In genomic region chr2:31845896-31846691, GRCm38 (mm10) we compare ENCODE assay signal across 8 mouse cellular contexts. TPM values are rescaled to one million over a fixed set of nuclear protein-coding genes. Genes with fewer than 3 reads are reported as not detected.
DNase-seq lines count a peak whose midpoint lies in the region; ATAC-seq and TF ChIP-seq lines count a peak whose summit lies in the region.

Fibcd1 (minus strand) TSS chr2:31846005.

- H3K4me1 ChIP-seq in heart, embryonic 10.5 days, result peaks cover 31% of the 10 kb centered on the region
- peaks cover 37% of the 10 kb centered on the region for H3K4me1 ChIP-seq in hindbrain, embryonic 13.5 days (replicated peaks)
- H3K4me1 ChIP-seq in liver, postnatal 0 days (ENCODE audit: insufficient read depth), result peaks cover 14% of the 10 kb centered on the region

- H3K9me3 ChIP-seq in heart, embryonic 10.5 days, result no peaks in the 10 kb centered on the region
- H3K9me3 ChIP-seq in hindbrain, embryonic 13.5 days, result no peaks in the 10 kb centered on the region
- no peaks in the 10 kb centered on the region for H3K9me3 ChIP-seq in liver, postnatal 0 days (ENCODE audit: low read length)

- intact Hi-C loops in heart, postnatal 25 days (cut with DNase I), result loop anchor here (5.0 kb wide), 1 partner anchor 159 kb away; the partner anchor contains the start of gene Abl1

- H3K4me3 ChIP-seq in heart, embryonic 10.5 days, result peak within 1 kb of the TSS; percentile 69
- peak within 1 kb of the TSS; percentile 55 for H3K4me3 ChIP-seq in hindbrain, embryonic 13.5 days
- peak within 1 kb of the TSS; percentile 52 for H3K4me3 ChIP-seq in liver, postnatal 0 days (ENCODE audit: low read depth, low read length)

- no peak for TF ChIP-seq EP300 in liver, postnatal 0 days (IDR thresholded peaks at IDR 0.05; ENCODE audit: low read depth)

- H3K4me2 ChIP-seq in hindbrain, embryonic 13.5 days, result peak within 1 kb of the TSS; percentile 91
- peak within 1 kb of the TSS; percentile 76 for H3K4me2 ChIP-seq in liver, postnatal 0 days (ENCODE audit: low read depth, low read length)

- peak within 1 kb of the TSS; percentile 48 for H3K27ac ChIP-seq in heart, embryonic 10.5 days
- H3K27ac ChIP-seq in hindbrain, embryonic 13.5 days, result no peak within 1 kb of the TSS
- no peak within 1 kb of the TSS for H3K27ac ChIP-seq in liver, postnatal 0 days (ENCODE audit: low read depth)

- H3K36me3 ChIP-seq in heart, embryonic 10.5 days, result no peaks in the 10 kb centered on the region
- no peaks in the 10 kb centered on the region for H3K36me3 ChIP-seq in hindbrain, embryonic 13.5 days
- no peaks in the 10 kb centered on the region for H3K36me3 ChIP-seq in liver, postnatal 0 days (replicated peaks; ENCODE audit: insufficient read depth, low read length)

- peak; percentile 36; the same call in 1 of the 2 replicates for ATAC-seq in hindbrain, embryonic 13.5 days (ENCODE audit: low FRiP score)
- no peak for ATAC-seq in liver, postnatal 0 days
- no peak for ATAC-seq in activated CD4-positive, CD25-positive, alpha-beta regulatory T cell, adult 4 months

- TF ChIP-seq CTCF in liver, postnatal 0 days (IDR thresholded peaks at IDR 0.05; ENCODE audit: low read depth), result no peak

- peak within 1 kb of the TSS; percentile 75 for H3K9ac ChIP-seq in hindbrain, embryonic 13.5 days
- H3K9ac ChIP-seq in liver, postnatal 0 days (replicated peaks), result 0 out of 2 replicates have a peak within 1 kb of the TSS, but pooled peaks have one; percentile 16

- WGBS in heart, embryonic 10.5 days, result under 1% methylated on average over 88 of the region's 88 CpGs
- WGBS in hindbrain, embryonic 13.5 days, result under 1% methylated on average over 82 of the region's 88 CpGs
- WGBS in liver, postnatal 0 days (ENCODE audit: insufficient replicate concordance), result under 1% methylated on average over 76 of the region's 88 CpGs

- DNase-seq in heart, embryonic 10.5 days (ENCODE audit: low spot score), result no peak
- DNase-seq in heart, postnatal 25 days (ENCODE audit: low spot score), result no peak
- DNase-seq in urinary bladder, postnatal 14 days (ENCODE audit: low spot score), result peak; percentile 14
- DNase-seq in urinary bladder, adult 2 months (ENCODE audit: low spot score), result no peak
- no peak for DNase-seq in liver, postnatal 0 days
- DNase-seq in thymus, postnatal 10 days (ENCODE audit: low spot score in 2 of 2), result peak; percentile 33 to 49

- H3K27me3 ChIP-seq in heart, embryonic 10.5 days (ENCODE audit: insufficient read depth, poor library complexity, severe bottlenecking), result peaks cover 74% of the 10 kb centered on the region
- H3K27me3 ChIP-seq in hindbrain, embryonic 13.5 days, result peaks cover 63% of the 10 kb centered on the region
- H3K27me3 ChIP-seq in liver, postnatal 0 days (ENCODE audit: insufficient read depth, low read length), result peaks cover 43% of the 10 kb centered on the region

RNA-seq across cellular contexts. Expression of gene Fibcd1, which starts in this region (rescaled TPM):
- 0.12 and 0.36 TPM in 2 replicates for polyA plus RNA-seq in heart, embryonic 10.5 days (2016; fragmentation: Nextera tagmentation; extraction: Ambion mirVana)
- not detected for total RNA-seq in heart, postnatal 25 days (2021)
- polyA plus RNA-seq in urinary bladder, adult 2 months (2012; rRNA removed), result 0.01 and 0.04 TPM in 2 replicates
- 3.4 and 4.6 TPM in 2 replicates for polyA plus RNA-seq in hindbrain, embryonic 13.5 days (2015; fragmentation: Nextera tagmentation; extraction: Ambion mirVana)
- polyA plus RNA-seq in liver, postnatal 0 days (2015; fragmentation: Nextera tagmentation; extraction: Ambion mirVana), result not detected in 2 replicates
- not detected for polyA plus RNA-seq in activated CD4-positive, CD25-positive, alpha-beta regulatory T cell, adult 4 months (2017; shearing (Covaris generic))

Comparison
In these comparisons a context has a peak if more than half of its experiments do, and no peak if none do; other contexts are left out.
1. DNase-seq: peak in urinary bladder, postnatal 14 days (single experiment) and thymus, postnatal 10 days (2 of 2); none in heart, embryonic 10.5 days (single experiment), heart, postnatal 25 days (single experiment), urinary bladder, adult 2 months (single experiment) and liver, postnatal 0 days (single experiment).
2. Peak in every context shown above with its lines, with median percentiles within 50 percentile points of each other: H3K4me3 ChIP-seq.